ENCODE assay signal across 8 mouse cellular contexts in the genomic region with DNA sequence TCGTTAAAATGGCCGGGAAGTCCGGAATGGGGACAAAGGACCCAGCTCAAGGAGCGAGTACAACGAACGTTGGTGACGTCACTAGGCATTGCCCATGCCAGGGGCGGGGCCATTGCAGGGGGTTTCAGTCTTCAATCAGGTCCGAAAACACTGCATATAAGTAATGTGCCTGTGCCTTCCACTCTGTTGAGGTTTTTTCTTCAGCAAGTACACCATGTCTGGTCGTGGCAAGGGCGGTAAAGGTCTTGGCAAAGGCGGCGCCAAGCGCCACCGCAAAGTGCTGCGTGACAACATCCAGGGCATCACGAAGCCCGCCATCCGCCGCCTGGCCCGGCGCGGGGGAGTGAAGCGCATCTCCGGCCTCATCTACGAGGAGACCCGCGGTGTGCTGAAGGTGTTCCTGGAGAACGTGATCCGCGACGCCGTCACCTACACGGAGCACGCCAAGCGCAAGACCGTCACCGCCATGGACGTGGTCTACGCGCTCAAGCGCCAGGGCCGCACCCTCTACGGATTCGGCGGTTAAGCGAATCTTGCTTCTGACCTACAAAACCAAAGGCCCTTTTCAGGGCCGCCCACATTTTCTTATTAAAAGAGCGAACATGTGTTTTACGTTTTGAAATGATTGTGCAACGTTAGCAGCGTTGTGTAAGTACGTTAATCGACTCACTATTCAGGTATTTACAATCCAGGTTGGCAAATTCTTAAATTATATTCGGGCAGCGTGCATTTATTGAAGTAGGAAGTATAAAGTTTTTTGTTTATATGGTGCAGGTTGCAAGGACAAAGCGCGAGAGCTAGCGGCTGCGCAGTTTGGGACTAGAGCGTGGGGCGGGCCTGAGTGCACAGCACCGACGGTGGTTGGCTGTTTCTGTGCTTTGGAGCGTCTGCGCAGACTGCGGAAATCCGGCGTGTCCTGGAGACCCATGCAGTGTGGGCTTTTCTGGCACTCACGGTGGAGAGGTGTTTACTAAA. TPM values are rescaled to one million over a fixed set of nuclear protein-coding genes. Genes with fewer than 3 reads are reported as not detected.
DNase-seq lines count a peak whose midpoint lies in the region; ATAC-seq lines count a peak whose summit lies in the region.

A gene (plus strand): TSS at position 150 of the 975 bp plus-strand sequence.

- no peaks in the 10 kb centered on the region for H3K9me3 ChIP-seq in hindbrain, embryonic 11.5 days (ENCODE audit: control insufficient read depth, low read length)

- DNase-seq in MEL-GATA-1-ER (ENCODE audit: extremely low read depth, low read depth) = peak; percentile 95
- peak; percentile 100 for DNase-seq in cerebellum, adult 9-10 months
- peak; percentile 98 to 100 for DNase-seq in frontal cortex, adult 2 months (ENCODE audit: extremely low spot score in 1 of 2, low spot score in 1 of 2)
- DNase-seq in hindbrain, embryonic 11.5 days (ENCODE audit: low spot score) = peak; percentile 98
- peak; percentile 95 to 96 for DNase-seq in layer of hippocampus, postnatal 10 days (ENCODE audit: low spot score in 2 of 2)
- peak; percentile 99 for DNase-seq in lung, postnatal 10 days
- DNase-seq in ovary, postnatal 36 days (ENCODE audit: low spot score) = peak; percentile 93
- peak; percentile 98 for DNase-seq in thymus, postnatal 25 days

- under 1% methylated on average over 56 of the region's 70 CpGs for WGBS in hindbrain, embryonic 11.5 days

- H3K4me3 ChIP-seq in hindbrain, embryonic 11.5 days (ENCODE audit: low read depth, low read length) = peak within 1 kb of the TSS; percentile 63

- H3K4me1 ChIP-seq in hindbrain, embryonic 11.5 days (replicated peaks; ENCODE audit: control insufficient read depth, insufficient read depth, low read length) = peaks cover 6% of the 10 kb centered on the region

- peak; percentile 76 for ATAC-seq in hindbrain, embryonic 11.5 days (ENCODE audit: low FRiP score)

- no peaks in the 10 kb centered on the region for H3K27me3 ChIP-seq in hindbrain, embryonic 11.5 days (ENCODE audit: control insufficient read depth, insufficient read depth, low read length)

- peak within 1 kb of the TSS; percentile 67 for H3K4me2 ChIP-seq in hindbrain, embryonic 11.5 days (replicated peaks; ENCODE audit: low read depth, low read length)

- peak within 1 kb of the TSS; percentile 86 for H3K9ac ChIP-seq in hindbrain, embryonic 11.5 days (ENCODE audit: low read depth, low read length)

- H3K36me3 ChIP-seq in hindbrain, embryonic 11.5 days (ENCODE audit: control insufficient read depth, insufficient read depth, low read length) = no peaks in the 10 kb centered on the region

- H3K27ac ChIP-seq in hindbrain, embryonic 11.5 days (ENCODE audit: low read depth, low read length) = peak within 1 kb of the TSS; percentile 92

RNA-seq across cellular contexts. Expression of the gene that starts here (rescaled TPM):
- 26.6 and 33.5 TPM in 2 replicates for polyA plus RNA-seq in frontal cortex, adult 2 months (2012; rRNA removed)
- 4.7 TPM in 2 replicates for polyA plus RNA-seq in hindbrain, embryonic 11.5 days (2014; fragmentation: Nextera tagmentation; extraction: Ambion mirVana)
- 100 to 1,000 TPM; 280 to 315 TPM for total RNA-seq in layer of hippocampus, postnatal 10 days (2021)

Comparison
In these comparisons a context has a peak if more than half of its experiments do, and no peak if none do; other contexts are left out.
1. Peak in every context shown above with its lines: DNase-seq, ATAC-seq, H3K4me3 ChIP-seq and H3K27ac ChIP-seq.